Mouse (Mus musculus): Measurements from ENCODE around the gene Asic2. TPM values are rescaled to one million over a fixed set of nuclear protein-coding genes. Genes with fewer than 3 reads are reported as not detected.

Gene Asic2
- polyA plus RNA-seq, 1 experiment: not detected

DNA sequence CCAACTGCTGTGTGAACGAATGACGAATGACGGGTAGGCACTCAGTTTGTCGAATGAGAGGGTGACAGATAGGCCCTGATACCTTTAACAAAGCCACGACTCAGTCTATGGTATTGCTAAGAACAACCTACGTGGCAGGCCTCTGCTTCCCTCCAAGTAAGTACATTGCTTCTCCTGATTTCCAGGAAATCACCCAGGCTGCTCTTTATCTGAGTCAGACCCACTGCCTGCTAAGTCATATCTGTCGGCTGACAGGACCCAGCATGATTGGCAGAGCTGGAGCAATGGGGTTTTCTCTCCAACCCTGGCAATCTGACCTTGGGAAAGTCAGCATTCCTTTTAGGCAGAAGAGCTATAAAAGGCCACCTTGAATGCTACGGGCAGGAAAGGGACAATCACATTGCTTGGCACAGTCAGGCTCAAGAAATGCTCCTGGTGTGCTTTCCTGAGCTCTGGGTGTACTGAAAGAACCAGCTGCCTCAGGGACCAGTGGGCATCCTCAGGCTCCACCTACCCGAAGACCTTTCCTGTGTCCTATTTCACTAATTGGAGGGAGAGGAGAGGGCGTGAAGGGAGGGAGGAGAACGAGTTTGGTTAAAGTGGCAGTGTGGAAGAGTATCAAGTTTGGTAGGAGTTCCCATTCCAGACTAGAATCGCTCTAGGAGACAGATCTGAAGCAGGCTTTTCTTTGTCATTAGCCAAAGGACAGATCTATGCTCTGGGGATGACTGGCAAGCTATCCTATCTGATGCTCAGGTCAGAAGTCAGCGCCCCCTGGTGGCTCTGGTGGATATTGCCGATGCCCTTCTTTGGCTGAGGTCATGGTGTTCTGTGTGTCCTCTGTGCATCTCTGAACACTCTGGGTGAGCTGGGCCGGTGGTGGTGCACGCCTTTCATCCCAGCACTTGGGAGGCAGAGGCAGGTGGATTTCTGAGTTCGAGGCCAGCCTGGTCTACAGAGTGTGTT lies 1095.5 kb downstream of the Asic2 start:
- Histone ChIP-seq H3K4me1 (ENCODE audit: control insufficient read depth, insufficient read depth, low read length) (peaks cover 4% of the 10 kb centered on the region; the same call in 1 of the 2 replicates), H3K4me3 (ENCODE audit: insufficient read depth, low read length) (no peak overlapping the region), H3K27ac (ENCODE audit: insufficient read depth, low read length) (no peak overlapping the region)
- TF ChIP-seq CTCF (IDR thresholded peaks at IDR 0.05; ENCODE audit: borderline replicate concordance, insufficient read depth, low read length) (no peak), POLR2A (IDR thresholded peaks at IDR 0.05; ENCODE audit: low read depth, low read length) (no peak)

DNA sequence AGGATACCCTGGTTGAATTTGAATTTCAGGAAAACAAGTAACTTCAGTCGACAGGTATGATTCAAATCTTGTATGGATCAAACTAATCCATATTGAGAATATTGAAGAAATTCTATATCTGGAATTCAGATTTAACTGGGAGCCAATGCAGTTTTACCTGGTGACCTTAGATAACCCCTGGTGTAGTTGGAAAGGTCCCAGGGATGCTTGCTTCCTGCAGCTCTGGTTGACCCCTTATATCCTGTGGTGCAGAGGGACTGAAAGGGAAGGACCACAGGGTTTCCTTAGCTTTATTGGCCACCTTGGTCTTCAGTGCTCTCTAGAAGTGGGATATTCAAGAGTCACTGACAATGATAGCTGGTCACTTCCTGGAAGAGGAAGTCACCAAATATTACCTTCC lies 1100.2 kb downstream of the Asic2 start:
- no peak overlapping the region for H3K4me3 ChIP-seq (ENCODE audit: insufficient read depth, low read length)
- no peak overlapping the region for H3K27ac ChIP-seq (ENCODE audit: insufficient read depth, low read length)
- H3K4me1 ChIP-seq (ENCODE audit: control insufficient read depth, insufficient read depth, low read length): peaks cover 4% of the 10 kb centered on the region; the same call in 1 of the 2 replicates
- TF ChIP-seq POLR2A (IDR thresholded peaks at IDR 0.05; ENCODE audit: low read depth, low read length) (no peak), CTCF (IDR thresholded peaks at IDR 0.05; ENCODE audit: borderline replicate concordance, insufficient read depth, low read length) (no peak)

DNA sequence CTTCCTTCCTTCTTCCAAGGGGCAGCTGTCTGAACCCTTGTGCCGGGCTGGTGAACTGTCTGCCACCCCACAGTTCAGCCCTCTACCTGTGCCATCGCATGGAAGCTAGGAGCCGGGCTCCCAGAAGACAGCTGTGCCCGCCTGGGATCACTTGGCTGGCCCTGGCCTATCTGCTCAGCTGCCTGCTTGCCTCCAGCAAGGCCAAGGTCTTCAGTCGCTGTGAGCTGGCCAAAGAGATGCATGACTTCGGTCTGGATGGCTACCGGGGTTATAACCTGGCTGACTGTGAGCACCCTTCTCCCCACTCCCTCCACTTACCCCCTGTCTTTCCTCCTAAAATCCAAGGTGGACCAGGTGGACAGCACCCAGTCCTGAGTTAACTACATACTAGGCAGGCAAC lies 1105.3 kb downstream of the Asic2 start:
- no peak overlapping the region for H3K4me3 ChIP-seq (ENCODE audit: insufficient read depth, low read length)
- TF ChIP-seq POLR2A (IDR thresholded peaks at IDR 0.05; ENCODE audit: low read depth, low read length) (no peak), CTCF (IDR thresholded peaks at IDR 0.05; ENCODE audit: borderline replicate concordance, insufficient read depth, low read length) (no peak)
- no peak overlapping the region for H3K27ac ChIP-seq (ENCODE audit: insufficient read depth, low read length)
- no peaks in the 10 kb centered on the region for H3K4me1 ChIP-seq (ENCODE audit: control insufficient read depth, insufficient read depth, low read length)

DNA sequence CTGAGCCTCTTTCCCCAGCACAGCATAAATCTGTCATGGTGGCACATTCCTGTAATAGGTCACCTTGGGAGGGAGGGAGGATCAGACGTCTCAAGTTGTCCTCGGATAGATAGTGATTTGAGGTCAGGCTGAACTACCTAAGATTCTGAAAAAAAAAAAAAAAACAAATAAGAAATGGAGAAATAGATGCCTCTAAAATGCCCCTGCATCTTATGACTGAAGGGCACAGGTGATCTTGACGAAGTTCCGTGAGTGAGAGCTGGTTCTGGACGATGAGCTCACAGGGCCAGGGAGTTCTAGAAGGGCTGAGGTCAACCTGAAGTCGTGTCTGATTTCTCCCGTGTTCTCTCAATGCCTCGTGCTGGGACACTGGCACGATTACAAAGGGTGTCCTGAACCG lies 1110.2 kb downstream of the Asic2 start, which contains the start of gene Spaca3:
TSS of gene Spaca3 (plus strand) at position 301 of the 400 bp plus-strand sequence.
- TF ChIP-seq CTCF (IDR thresholded peaks at IDR 0.05; ENCODE audit: borderline replicate concordance, insufficient read depth, low read length): no peak
- no peak for TF ChIP-seq POLR2A (IDR thresholded peaks at IDR 0.05; ENCODE audit: low read depth, low read length)
- no peaks in the 10 kb centered on the region for H3K4me1 ChIP-seq (ENCODE audit: control insufficient read depth, insufficient read depth, low read length)
- no peak within 1 kb of the TSS for H3K27ac ChIP-seq (ENCODE audit: insufficient read depth, low read length)
- no peak within 1 kb of the TSS for H3K4me3 ChIP-seq (ENCODE audit: insufficient read depth, low read length)

DNA sequence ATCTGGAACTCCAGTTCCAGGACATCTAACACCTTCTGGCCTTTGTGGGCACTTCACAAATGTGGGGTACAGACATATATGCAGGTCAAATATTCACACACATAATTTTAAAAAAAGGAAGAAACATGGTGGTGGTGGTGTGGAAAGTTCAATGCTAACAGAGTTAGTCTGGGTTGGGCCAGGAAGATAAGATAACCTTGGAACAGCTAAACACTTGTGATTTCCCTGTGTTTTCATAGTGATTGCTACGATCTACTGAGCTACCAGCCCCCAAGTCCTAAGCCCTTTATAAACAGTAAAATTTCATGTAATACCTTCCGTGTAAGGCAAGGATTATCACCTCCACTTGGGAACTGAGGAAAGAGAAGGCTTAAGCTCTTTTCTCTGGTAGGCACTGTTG lies 1111.4 kb downstream of the Asic2 start:
- no peak for TF ChIP-seq POLR2A (IDR thresholded peaks at IDR 0.05; ENCODE audit: low read depth, low read length)
- TF ChIP-seq CTCF (IDR thresholded peaks at IDR 0.05; ENCODE audit: borderline replicate concordance, insufficient read depth, low read length): no peak
- Histone ChIP-seq H3K4me3 (ENCODE audit: insufficient read depth, low read length) (no peak overlapping the region), H3K27ac (ENCODE audit: insufficient read depth, low read length) (no peak overlapping the region), H3K4me1 (ENCODE audit: control insufficient read depth, insufficient read depth, low read length) (no peaks in the 10 kb centered on the region)

DNA sequence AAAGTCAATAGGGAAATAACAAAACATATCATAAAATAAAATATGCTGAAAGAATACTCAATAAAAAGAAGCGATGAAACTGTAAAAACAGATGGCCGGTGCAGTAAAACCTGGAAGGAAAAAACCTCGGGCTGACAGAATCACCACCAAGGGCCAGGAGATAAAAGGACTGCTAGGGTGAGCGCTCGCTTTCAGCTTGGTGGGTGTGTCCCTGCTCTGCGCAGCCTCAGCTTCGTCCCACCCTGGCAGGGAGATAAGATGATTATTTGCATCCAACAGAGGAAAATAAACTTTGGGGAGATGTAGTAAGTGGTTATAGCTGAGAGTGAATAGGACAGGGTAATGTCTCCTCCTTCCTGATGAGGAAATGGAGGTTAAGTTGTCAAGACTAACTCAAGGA lies 1113.3 kb downstream of the Asic2 start:
- Histone ChIP-seq H3K27ac (ENCODE audit: insufficient read depth, low read length) (no peak overlapping the region), H3K4me1 (ENCODE audit: control insufficient read depth, insufficient read depth, low read length) (no peaks in the 10 kb centered on the region), H3K4me3 (ENCODE audit: insufficient read depth, low read length) (no peak overlapping the region)
- no peak for TF ChIP-seq POLR2A (IDR thresholded peaks at IDR 0.05; ENCODE audit: low read depth, low read length)
- no peak for TF ChIP-seq CTCF (IDR thresholded peaks at IDR 0.05; ENCODE audit: borderline replicate concordance, insufficient read depth, low read length)

- TF ChIP-seq POLR2A (IDR thresholded peaks at IDR 0.05; ENCODE audit: low read depth, low read length) (no peak), CTCF (IDR thresholded peaks at IDR 0.05; ENCODE audit: borderline replicate concordance, insufficient read depth, low read length) (no peak)
Observed at GRCm38 (mm10) chr11:80854430-80854829, 1113.8 kb downstream of the Asic2 start.

GRCm38 (mm10) chr11:80853014-80853413 lies 1115.2 kb downstream of the Asic2 start:
- TF ChIP-seq POLR2A (IDR thresholded peaks at IDR 0.05; ENCODE audit: low read depth, low read length) (no peak), CTCF (IDR thresholded peaks at IDR 0.05; ENCODE audit: borderline replicate concordance, insufficient read depth, low read length) (no peak)
- H3K4me1 ChIP-seq (ENCODE audit: control insufficient read depth, insufficient read depth, low read length): no peaks in the 10 kb centered on the region
- no peak overlapping the region for H3K27ac ChIP-seq (ENCODE audit: insufficient read depth, low read length)
- H3K4me3 ChIP-seq (ENCODE audit: insufficient read depth, low read length): no peak overlapping the region

More at GRCm38 (mm10) chr11:80854430-80854829, 1113.8 kb downstream of the Asic2 start:
- H3K27ac ChIP-seq (ENCODE audit: insufficient read depth, low read length): no peak overlapping the region
- H3K4me1 ChIP-seq (ENCODE audit: control insufficient read depth, insufficient read depth, low read length): no peaks in the 10 kb centered on the region
- H3K4me3 ChIP-seq (ENCODE audit: insufficient read depth, low read length): no peak overlapping the region

- Histone ChIP-seq H3K4me1 (ENCODE audit: control insufficient read depth, insufficient read depth, low read length) (no peaks in the 10 kb centered on the region), H3K4me3 (ENCODE audit: insufficient read depth, low read length) (no peak overlapping the region), H3K27ac (ENCODE audit: insufficient read depth, low read length) (no peak overlapping the region)
- TF ChIP-seq CTCF (IDR thresholded peaks at IDR 0.05; ENCODE audit: borderline replicate concordance, insufficient read depth, low read length): no peak
- TF ChIP-seq POLR2A (IDR thresholded peaks at IDR 0.05; ENCODE audit: low read depth, low read length): no peak
Observed at GRCm38 (mm10) chr11:80851859-80852258, 1116.4 kb downstream of the Asic2 start.

GRCm38 (mm10) chr11:80848131-80848530 lies 1120.1 kb downstream of the Asic2 start:
- no peak for TF ChIP-seq POLR2A (IDR thresholded peaks at IDR 0.05; ENCODE audit: low read depth, low read length)
- no peak for TF ChIP-seq CTCF (IDR thresholded peaks at IDR 0.05; ENCODE audit: borderline replicate concordance, insufficient read depth, low read length)
- H3K27ac ChIP-seq (ENCODE audit: insufficient read depth, low read length): no peak overlapping the region
- no peaks in the 10 kb centered on the region for H3K4me1 ChIP-seq (ENCODE audit: control insufficient read depth, insufficient read depth, low read length)
- no peak overlapping the region for H3K4me3 ChIP-seq (ENCODE audit: insufficient read depth, low read length)

Measured in embryonic fibroblast, embryonic 13.5 days (primary cell).